Mouse (Mus musculus): ENCODE measurements around the gene Itgb7.

Itgb7 gene

GRCm38 (mm10) chr15:102176571-102177316, 55.0 kb downstream of the Itgb7 start:
- in situ Hi-C loops (cut with MboI; ENCODE audit: low pct_unique_long_range_greater_than_20kb in 1 of 2, low sequenced_read_pairs in 2 of 2, unreplicated experiment in 1 of 2): loop anchor here in 1 of 2 experiments (5.0 kb wide), 1 partner anchor 46 kb away; no protein-coding TSS in a partner anchor

DNA sequence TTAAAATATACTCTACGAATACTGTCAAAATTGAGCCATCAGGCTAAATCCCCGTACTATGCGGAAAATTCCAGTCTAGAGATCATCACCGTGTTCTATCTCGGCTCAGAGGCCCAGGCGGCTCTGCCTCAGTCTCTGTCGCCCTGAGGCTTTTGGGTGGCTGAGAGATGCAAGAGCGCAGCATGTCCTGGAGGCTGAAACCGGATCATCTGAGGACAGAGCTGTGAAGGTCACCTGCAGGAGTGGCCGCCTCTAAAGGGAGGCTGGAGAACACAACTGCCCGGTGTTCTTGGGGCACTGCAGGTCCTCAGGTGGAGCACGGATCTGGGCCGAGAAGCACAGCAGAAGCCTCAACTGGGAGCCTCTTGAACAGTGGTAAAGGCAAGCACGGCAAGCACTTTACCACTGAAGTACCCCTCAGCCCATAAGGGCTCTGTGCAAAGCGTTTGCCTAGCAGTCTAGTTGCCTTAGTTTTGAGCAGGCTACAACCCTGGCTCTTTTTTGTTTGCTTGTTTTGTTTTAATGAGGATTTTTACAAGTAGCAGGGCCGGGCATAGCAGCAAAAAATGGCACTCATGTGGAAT, 55.9 kb downstream of the Itgb7 start:
- in situ Hi-C loops (cut with MboI; ENCODE audit: low pct_unique_long_range_greater_than_20kb in 1 of 2, low sequenced_read_pairs in 2 of 2, unreplicated experiment in 1 of 2): loop anchor here in 1 of 2 experiments (5.0 kb wide), 1 partner anchor 46 kb away; no protein-coding TSS in a partner anchor

GRCm38 (mm10) chr15:102173581-102173980, 58.2 kb downstream of the Itgb7 start:
- in situ Hi-C loops (cut with MboI; ENCODE audit: low pct_unique_long_range_greater_than_20kb in 1 of 2, low sequenced_read_pairs in 2 of 2, unreplicated experiment in 1 of 2): no loop called here

- in situ Hi-C loops (cut with MboI; ENCODE audit: low pct_unique_long_range_greater_than_20kb in 1 of 2, low sequenced_read_pairs in 2 of 2, unreplicated experiment in 1 of 2): no loop called here
These were observed 62.7 kb downstream of the Itgb7 start for GRCm38 (mm10) chr15:102169064-102169463.

GRCm38 (mm10) chr15:102167620-102168021, 64.1 kb downstream of the Itgb7 start:
- in situ Hi-C loops (cut with MboI; ENCODE audit: low pct_unique_long_range_greater_than_20kb in 1 of 2, low sequenced_read_pairs in 2 of 2, unreplicated experiment in 1 of 2): no loop called here
